Mouse (Mus musculus) CD4-positive, CD25-positive, alpha-beta regulatory T cell (primary cell): ENCODE results near the gene Ezh1. TPM values are rescaled to one million over a fixed set of nuclear protein-coding genes. Genes with fewer than 3 reads are reported as not detected.

ENCODE experiments used
- polyA plus RNA-seq: library from polyadenylated mRNA; unstranded; fragments of 100-300 nt; shearing (Covaris generic); gene quantifications from one replicate; pipeline ENCODE4 v1.2.1, GENCODE M21; 2017

Ezh1 gene
- polyA plus RNA-seq: 71.6 TPM

DNA sequence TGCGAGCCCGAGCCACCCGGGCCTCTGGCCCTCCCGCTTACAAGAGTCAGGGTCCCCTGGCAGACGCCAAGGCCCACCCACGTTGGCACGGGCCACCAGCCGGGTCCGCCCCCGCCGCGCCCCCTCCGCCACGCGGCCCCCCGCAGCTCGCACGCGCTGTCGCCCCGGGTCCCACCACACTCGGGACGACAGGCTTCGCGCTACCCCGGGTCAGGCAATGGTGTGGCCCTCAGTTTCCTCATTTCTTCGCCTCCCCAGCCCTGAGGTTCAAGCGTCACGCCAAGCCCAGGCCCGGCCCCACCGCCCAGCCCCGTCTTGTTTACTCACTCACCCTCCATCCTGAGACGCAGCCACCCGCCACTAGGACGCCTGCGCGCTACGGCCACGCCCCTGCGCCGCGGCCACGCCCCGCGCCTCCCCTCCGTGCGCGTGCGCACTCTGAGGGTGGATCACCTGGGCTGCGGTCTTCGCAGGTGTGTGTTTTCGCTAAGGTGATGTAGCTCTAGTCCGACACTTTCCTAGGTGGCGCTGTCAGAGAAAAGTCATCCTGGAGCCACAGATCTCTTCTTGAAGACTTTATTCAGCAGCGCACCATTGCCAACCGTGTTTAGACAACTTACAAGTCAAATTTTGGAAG, at the start of gene Ezh1:
Gene Ezh1, minus strand, starts transcription at position 399 of the 637 bp plus-strand sequence.

DNA sequence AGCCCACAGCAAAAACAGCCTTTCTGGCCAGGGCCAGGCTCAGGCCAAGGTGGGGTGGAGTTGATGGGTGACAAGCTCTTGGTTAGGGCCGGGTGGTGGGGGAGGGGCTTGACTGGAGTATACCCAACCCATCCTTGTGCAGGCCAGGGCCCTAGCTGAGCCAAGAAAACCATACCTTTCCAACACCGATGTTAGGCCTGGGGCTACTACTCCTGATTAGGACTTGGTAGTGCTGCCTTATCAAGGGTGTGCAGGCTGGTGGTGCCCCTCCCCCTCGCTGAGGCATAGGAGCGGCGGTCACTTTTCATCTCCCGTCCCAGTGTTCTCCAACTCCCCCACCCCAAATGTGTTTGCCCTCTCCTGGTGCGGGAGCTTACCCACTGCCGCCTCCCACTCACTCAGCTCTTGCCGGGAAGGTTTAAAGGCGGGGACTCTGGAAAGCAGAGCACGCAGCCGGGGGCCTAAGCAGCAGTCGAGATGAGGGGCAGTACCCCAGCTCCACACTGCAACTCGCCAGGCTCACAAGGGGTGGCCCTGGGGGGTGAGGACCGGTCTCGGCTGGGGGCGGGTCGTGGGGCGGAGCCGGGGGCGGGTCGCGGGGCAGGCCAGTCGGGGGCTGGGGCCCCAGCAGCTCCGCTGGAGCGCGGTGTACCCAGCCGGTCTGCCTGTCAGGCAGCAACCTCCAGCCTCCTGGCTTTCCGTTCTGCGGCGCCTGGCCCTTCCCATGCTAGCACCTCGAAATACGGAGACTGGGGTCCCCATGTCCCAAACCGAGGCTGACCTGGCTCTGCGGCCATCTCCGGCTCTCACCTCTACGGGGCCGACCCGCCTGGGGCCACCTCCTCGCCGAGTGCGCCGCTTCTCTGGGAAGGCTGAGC, 33.9 kb upstream of the Ezh1 start, which contains the start of gene Wnk4:
Gene Wnk4, plus strand, starts transcription at position 620 of the 878 bp plus-strand sequence.

DNA sequence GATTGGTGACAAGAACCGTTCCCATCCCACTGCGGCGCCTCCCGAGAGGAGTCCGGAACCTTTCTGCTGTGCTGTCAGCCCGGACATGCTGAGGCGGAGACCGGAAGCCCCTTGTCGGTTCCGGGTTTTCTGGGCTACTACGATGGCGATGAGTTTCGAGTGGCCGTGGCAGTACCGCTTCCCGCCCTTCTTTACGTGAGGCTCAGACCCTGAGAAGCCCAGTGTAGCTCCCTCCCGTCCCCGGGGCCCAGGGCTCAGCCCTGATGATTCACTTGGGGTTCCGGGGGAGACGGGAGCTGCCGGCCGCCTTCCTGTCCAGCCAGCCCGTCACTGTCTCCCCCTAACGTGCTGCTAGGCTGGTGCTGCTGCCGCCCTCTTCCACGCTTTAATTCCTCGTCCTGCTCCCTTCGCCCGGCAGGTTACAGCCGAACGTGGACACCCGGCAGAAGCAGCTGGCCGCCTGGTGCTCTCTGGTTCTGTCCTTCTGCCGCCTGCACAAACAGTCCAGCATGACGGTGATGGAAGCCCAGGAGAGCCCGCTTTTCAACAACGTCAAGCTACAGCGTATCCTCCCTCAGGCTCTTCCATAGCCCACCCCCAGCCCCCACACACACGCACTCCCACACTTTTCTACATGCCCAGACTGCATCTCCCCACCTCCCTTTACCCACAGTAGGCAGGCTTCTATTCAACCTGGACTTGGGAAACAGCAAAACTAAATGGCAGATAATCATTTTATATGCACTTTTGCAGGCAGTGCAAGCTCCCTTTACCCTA, 27.5 kb upstream of the Ezh1 start, which contains the start of gene Vps25:
Gene Vps25, plus strand, starts transcription at position 95 of the 777 bp plus-strand sequence.

DNA sequence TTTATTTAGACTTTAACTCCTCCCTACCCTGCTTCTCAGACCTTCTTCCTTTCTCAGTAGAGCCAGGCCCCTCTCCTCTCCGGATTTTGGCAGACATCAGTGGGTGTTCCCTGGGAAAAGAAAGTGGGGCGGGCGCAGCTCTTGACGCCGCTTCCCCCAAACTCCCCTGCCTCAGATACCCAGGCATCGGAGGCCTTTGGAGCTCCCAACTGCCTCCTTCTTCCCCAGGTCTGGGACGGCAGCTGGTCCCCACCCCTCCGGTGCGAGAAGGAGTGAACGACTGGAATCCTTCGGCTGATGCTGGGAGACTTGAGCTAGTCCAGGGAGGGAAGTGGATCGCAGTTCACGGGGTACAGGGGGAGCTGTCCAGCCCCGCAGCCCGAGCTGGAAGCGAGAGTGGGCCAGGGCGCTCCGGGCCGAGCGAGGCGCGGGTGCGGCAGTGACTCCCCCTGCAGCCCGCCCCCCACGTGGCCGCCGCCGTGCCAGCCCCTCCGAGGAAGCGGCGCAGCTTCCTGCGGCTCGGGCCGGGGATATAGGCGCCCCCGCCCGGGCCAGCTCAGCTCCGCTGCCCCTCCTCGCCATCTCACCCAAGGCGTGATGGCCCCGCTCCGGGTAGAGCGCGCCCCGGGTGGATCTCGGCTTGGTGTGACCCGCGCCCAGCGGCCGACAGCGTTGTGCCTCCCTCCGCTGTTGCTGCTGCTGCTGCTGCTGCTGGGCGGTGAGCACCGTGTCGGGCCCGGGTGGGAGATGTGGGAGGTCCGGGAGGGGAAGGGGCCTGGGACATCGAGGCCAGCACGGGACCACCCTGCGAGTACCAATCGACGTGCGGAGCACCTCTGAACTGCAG, 19.8 kb upstream of the Ezh1 start, which contains the start of gene Ramp2:
Gene Ramp2, plus strand, starts transcription at position 174 of the 847 bp plus-strand sequence.

DNA sequence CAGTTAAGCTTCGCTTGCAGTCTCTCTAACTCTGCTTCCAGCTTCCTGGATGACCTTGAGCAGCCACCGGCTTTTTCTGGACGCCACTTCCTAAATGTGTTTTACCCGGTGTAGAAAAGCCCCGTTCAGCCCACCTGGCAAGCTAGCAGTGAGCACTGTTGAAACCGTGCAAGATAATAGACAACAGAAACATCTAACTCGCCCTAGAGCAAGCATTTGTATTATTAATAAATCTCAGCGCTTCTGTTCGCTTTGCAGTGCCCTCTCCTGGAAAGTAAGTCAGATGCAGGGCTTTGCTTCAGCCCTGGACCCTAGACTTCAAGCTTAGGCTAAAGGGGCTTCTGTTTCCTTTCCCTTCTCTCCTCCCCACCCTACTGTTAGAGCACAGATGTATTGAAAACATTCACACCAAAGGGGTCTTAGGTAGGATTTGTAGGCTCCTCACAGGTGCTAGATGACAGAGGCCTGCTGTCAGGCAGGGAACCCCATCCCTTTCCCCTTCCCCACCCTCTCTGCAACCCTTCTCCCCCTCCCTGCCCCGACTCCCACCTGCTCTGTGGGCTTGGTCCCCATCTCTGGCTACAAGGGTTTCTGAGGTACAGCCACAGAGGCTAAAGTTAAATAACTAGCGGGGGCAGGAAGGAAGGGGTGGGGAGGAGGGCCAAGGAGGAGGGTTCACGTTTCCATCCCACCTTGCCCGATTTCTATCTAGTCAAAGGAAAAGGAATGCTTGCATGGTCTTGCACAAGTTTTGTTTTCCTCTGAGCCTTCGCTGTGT, 51.2 kb downstream of the Ezh1 start, which contains the start of gene Ccr10:
Gene Ccr10, minus strand, starts transcription at position 593 of the 778 bp plus-strand sequence.

DNA sequence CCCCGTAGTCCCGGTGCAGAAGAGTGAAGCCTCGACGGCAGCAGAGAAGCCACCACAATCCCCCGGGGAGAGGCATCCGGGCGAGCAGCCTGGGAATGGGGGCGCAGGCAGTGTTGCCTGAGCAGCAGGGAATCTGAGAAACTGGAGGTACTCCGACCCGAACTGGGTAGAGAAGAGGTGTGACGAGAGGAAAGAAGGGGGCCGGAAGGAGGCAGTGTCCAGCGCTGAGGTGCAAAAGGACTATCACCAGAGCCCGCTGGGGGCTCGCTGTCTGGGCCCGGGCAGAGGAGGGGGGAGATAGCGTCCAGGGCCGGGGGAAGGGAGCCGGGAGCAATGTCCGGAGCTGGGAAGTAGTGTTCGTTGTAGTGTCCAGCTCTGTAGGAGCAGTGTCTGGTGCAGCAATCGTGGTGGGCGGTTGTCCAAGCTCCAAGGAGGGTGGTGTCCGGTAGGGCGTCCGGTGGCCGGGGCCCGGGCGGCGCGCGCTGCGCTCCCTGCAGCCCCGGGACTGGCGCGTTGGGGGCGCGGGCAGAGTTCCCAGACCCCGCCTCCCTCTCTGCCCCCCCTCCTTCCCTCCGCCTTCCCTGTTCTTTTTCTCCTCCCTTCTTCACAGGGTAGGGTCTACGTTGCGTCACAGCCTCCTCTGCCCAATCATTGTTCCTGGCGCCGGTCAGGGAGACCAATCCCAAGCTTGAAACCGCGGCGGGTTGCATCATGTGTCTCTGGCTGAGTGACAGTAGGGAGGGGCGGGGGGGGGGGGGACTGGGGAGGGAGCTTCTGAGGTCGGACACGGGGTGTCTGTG, 55.3 kb downstream of the Ezh1 start, which contains the start of gene Plekhh3:
Gene Plekhh3, minus strand, starts transcription at position 541 of the 800 bp plus-strand sequence.

DNA sequence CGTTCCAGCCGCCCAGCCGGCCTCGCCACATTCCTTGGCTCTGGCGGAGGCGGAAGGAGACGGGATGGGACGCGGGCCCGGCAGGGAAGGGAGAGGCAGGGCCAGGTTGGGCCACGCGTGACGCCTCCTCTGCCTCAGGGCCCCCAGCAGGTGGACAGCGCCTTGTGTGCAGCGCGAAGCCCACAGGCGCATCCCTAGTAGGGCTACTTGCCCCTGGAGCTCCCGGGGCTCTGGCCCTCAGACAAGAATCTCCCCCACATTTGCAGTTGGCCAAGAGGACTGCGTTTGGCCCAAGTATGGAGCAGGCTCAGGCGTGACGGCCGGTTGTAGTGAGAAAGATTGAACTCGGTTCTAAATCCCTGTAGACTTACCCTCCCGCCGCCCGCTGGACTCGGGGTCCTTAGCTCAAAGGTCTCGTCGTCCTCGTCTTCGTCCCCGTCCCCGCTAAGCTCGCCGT, 55.9 kb downstream of the Ezh1 start, which contains the start of gene Cntnap1:
Gene Cntnap1, plus strand, starts transcription at position 170 of the 457 bp plus-strand sequence.

DNA sequence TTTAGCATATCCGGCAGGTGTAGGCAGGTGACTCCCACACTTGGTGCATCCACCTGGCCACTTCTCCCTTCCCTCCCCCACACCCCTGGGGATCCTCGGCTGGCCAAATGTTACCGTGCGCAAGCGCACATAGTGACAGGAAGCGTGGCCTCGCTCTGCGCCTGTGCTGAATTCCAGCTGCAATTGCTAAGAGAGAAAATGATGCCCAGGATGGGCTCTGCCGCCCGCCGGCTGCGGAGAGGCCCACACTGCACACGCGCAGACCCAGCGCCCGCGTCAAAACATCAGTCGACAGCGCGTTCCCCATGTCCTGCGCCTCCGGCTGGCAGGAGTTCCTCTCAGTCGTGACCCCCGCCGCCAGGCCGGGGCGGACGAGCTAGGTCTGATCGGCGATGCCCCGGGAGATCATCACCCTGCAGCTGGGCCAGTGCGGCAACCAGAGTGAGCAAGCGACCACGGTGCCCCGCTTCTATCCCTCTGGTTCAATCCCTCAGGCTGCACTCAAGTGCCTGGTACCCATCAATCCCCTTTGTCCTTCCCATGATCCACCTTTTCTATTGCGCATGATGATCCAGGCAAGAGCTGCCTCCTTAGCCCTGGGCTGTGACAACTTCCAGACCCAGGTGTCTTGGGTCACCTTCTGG, 70.4 kb downstream of the Ezh1 start, which contains the start of gene Tubg2:
Gene Tubg2, plus strand, starts transcription at position 180 of the 644 bp plus-strand sequence.

Other genes starting within 250 kb of the Ezh1 start
- 15.1 TPM for gene Atp6v0a1, start 217.0 kb downstream of the Ezh1 start, polyA plus RNA-seq
- gene Naglu, start 156.5 kb downstream of the Ezh1 start, polyA plus RNA-seq: 35.3 TPM
- gene Hsd17b1, start 148.1 kb downstream of the Ezh1 start, polyA plus RNA-seq: 0.74 TPM
- 38.4 TPM for gene Coasy, start 143.9 kb downstream of the Ezh1 start, polyA plus RNA-seq
- gene Mlx, start 139.2 kb downstream of the Ezh1 start, polyA plus RNA-seq: 94.3 TPM
- 6.8 TPM for gene Psmc3ip, start 131.0 kb downstream of the Ezh1 start, polyA plus RNA-seq
- 80.5 TPM for gene Retreg3, start 106.6 kb downstream of the Ezh1 start, polyA plus RNA-seq
- gene Tubg1, start 106.5 kb downstream of the Ezh1 start, polyA plus RNA-seq: 40.0 TPM
- gene Tubg2, start 70.6 kb downstream of the Ezh1 start, polyA plus RNA-seq: 2.2 TPM
- 0.06 TPM for gene Cntnap1, start 55.9 kb downstream of the Ezh1 start, polyA plus RNA-seq
- 0.25 TPM for gene Plekhh3, start 55.1 kb downstream of the Ezh1 start, polyA plus RNA-seq
- 2.5 TPM for gene Ccr10, start 51.0 kb downstream of the Ezh1 start, polyA plus RNA-seq
- 0.41 TPM for gene Ramp2, start 19.6 kb upstream of the Ezh1 start, polyA plus RNA-seq
- gene Vps25, start 27.2 kb upstream of the Ezh1 start, polyA plus RNA-seq: 158 TPM
- 5.8 TPM for gene Wnk4, start 34.1 kb upstream of the Ezh1 start, polyA plus RNA-seq
- gene Cntd1, start 52.5 kb upstream of the Ezh1 start, polyA plus RNA-seq: 0.54 TPM
- gene Coa3, start 52.7 kb upstream of the Ezh1 start, polyA plus RNA-seq: 112 TPM
- gene Becn1, start 75.8 kb upstream of the Ezh1 start, polyA plus RNA-seq: 207 TPM
- 186 TPM for gene Psme3, start 89.8 kb upstream of the Ezh1 start, polyA plus RNA-seq
- gene Aoc2, start 98.6 kb upstream of the Ezh1 start, polyA plus RNA-seq: 3.6 TPM
- not detected for gene Aoc3, start 104.1 kb upstream of the Ezh1 start, polyA plus RNA-seq
- not detected for gene G6pc, start 141.1 kb upstream of the Ezh1 start, polyA plus RNA-seq
- gene Aarsd1, start 191.2 kb upstream of the Ezh1 start, polyA plus RNA-seq: 40.9 TPM
- gene Gm27029, start 198.3 kb upstream of the Ezh1 start, polyA plus RNA-seq: 2.3 TPM
- gene Rundc1, start 198.6 kb upstream of the Ezh1 start, polyA plus RNA-seq: 32.5 TPM
- gene Ptges3l, start 198.9 kb upstream of the Ezh1 start, polyA plus RNA-seq: 3.1 TPM
- 356 TPM for gene Rpl27, start 215.8 kb upstream of the Ezh1 start, polyA plus RNA-seq
- gene Ifi35, start 221.9 kb upstream of the Ezh1 start, polyA plus RNA-seq: 192 TPM
- gene Rnd2, start 238.5 kb upstream of the Ezh1 start, polyA plus RNA-seq: 0.22 TPM
- 0.59 TPM for gene Vat1, start 239.8 kb upstream of the Ezh1 start, polyA plus RNA-seq